Mouse (Mus musculus) spleen, adult 2 months (tissue): Measurements from ENCODE around the gene Gm10197. TPM values are rescaled to one million over a fixed set of nuclear protein-coding genes. Genes with fewer than 3 reads are reported as not detected.

Source experiments
- DNase-seq, 2 experiments: peaks; one replicate each; pipeline versions ENCODE4 v3.0.0 to v3.0.0-alpha.2; 2012 to 2021; ENCODE audit warnings: low spot score in 2 of 2, low read depth in 1 of 2
- H3K27ac ChIP-seq: fragments of 200-500 bp; 2 replicates; pipeline ENCODE4 v1.5.1; 2012; ENCODE audit warnings: low read length, inconsistent platforms; ENCODE audit not compliant: insufficient read depth
- H3K27me3 ChIP-seq: fragments of 200-500 bp; 2 replicates; pipeline ENCODE4 v1.6.1; 2012; ENCODE audit warnings: mild to moderate bottlenecking, moderate library complexity, low read length, inconsistent platforms; ENCODE audit not compliant: control insufficient read depth, insufficient read depth
- H3K36me3 ChIP-seq: fragments of 200-500 bp; 2 replicates; pipeline ENCODE4 v1.6.1; 2012; ENCODE audit warnings: mild to moderate bottlenecking, low read length, inconsistent platforms; ENCODE audit not compliant: control insufficient read depth, insufficient read depth
- H3K4me1 ChIP-seq: fragments of 200-500 bp; 2 replicates; pipeline ENCODE4 v1.6.1; 2011; ENCODE audit warnings: inconsistent platforms; ENCODE audit not compliant: control insufficient read depth, insufficient read depth, insufficient read length
- H3K4me3 ChIP-seq: fragments of 200-500 bp; 2 replicates; pipeline ENCODE4 v1.5.1; 2011; ENCODE audit warnings: mild to moderate bottlenecking, inconsistent platforms; ENCODE audit not compliant: insufficient read depth, insufficient read length; ENCODE audit errors: extremely low read depth
- CTCF ChIP-seq: fragments of 200-500 bp; IDR thresholded peaks from 2 replicates; pipeline ENCODE4 v1.5.1; 2011; ENCODE audit warnings: mild to moderate bottlenecking, inconsistent platforms; ENCODE audit not compliant: insufficient read depth, insufficient read length, insufficient replicate concordance; ENCODE audit errors: extremely low read depth
- POLR2A ChIP-seq: fragments of 200-500 bp; IDR thresholded peaks from 2 replicates; pipeline ENCODE4 v1.6.1; 2011; ENCODE audit warnings: low read depth, low read length, inconsistent platforms
- WGBS: fragments of 180-500 bp; shearing (Covaris S2); methylation state at CpG from one replicate; pipeline ENCODE4 v1.1.7; 2018; 5-methylcytosine and 5-hydroxymethylcytosine counted together
- polyA plus RNA-seq: library from polyadenylated mRNA; depleted of rRNA; stranded (reverse); fragments of >200 nt; gene quantifications from 2 replicates; pipeline ENCODE4 v1.2.3, GENCODE M21; 2012

Gene Gm10197
- polyA plus RNA-seq, 1 experiment: not detected

GRCm38 (mm10) chr19:53344062-53344461, 27.5 kb downstream of the Gm10197 start:
- Histone ChIP-seq H3K36me3 (peaks cover 4% of the 10 kb centered on the region; the same call in 1 of the 2 replicates), H3K27me3 (no peaks in the 10 kb centered on the region), H3K4me3 (no peak overlapping the region), H3K27ac (no peak overlapping the region), H3K4me1 (no peaks in the 10 kb centered on the region)
- WGBS: 96% methylated on average over 16 of the region's 16 CpGs
- TF ChIP-seq POLR2A (no peak), CTCF (no peak)
- DNase-seq: no peak

GRCm38 (mm10) chr19:53343174-53343881, 28.2 kb downstream of the Gm10197 start:
- 96% methylated on average over 13 of the region's 13 CpGs for WGBS
- H3K27me3 ChIP-seq: no peaks in the 10 kb centered on the region
- H3K36me3 ChIP-seq: peaks cover 4% of the 10 kb centered on the region; the same call in 1 of the 2 replicates
- H3K4me3 ChIP-seq: no peak overlapping the region
- H3K4me1 ChIP-seq: no peaks in the 10 kb centered on the region
- no peak for TF ChIP-seq POLR2A
- no peak for TF ChIP-seq CTCF
- H3K27ac ChIP-seq: no peak overlapping the region
- DNase-seq: no peak

- no peak overlapping the region for H3K4me3 ChIP-seq
- no peak for DNase-seq
- H3K36me3 ChIP-seq: no peaks in the 10 kb centered on the region
- WGBS: 40% methylated on average over 6 of the region's 6 CpGs
- no peak for TF ChIP-seq POLR2A
- no peak for TF ChIP-seq CTCF
- H3K27me3 ChIP-seq: no peaks in the 10 kb centered on the region
- H3K27ac ChIP-seq: no peak overlapping the region
- H3K4me1 ChIP-seq: no peaks in the 10 kb centered on the region
Observed at GRCm38 (mm10) chr19:53340423-53340822, 31.1 kb downstream of the Gm10197 start.

- TF ChIP-seq CTCF: no peak
- TF ChIP-seq POLR2A: no peak
- Histone ChIP-seq H3K4me1 (0 out of 2 replicates have a peak, but pooled peaks cover 1% of the 10 kb centered on the region), H3K4me3 (no peak overlapping the region), H3K27ac (no peak overlapping the region), H3K36me3 (no peaks in the 10 kb centered on the region; the same call in 1 of the 2 replicates), H3K27me3 (no peaks in the 10 kb centered on the region)
- WGBS: 94% methylated on average over 9 of the region's 9 CpGs
- no peak for DNase-seq
Observed at GRCm38 (mm10) chr19:53335241-53335640, 36.3 kb downstream of the Gm10197 start.

- WGBS: 78% methylated on average over 6 of the region's 6 CpGs
- Histone ChIP-seq H3K4me3 (no peak overlapping the region), H3K4me1 (peaks cover 6% of the 10 kb centered on the region), H3K36me3 (no peaks in the 10 kb centered on the region; the same call in 1 of the 2 replicates), H3K27me3 (no peaks in the 10 kb centered on the region), H3K27ac (no peak overlapping the region)
- no peak for DNase-seq
- TF ChIP-seq CTCF (no peak), POLR2A (no peak)
Observed at GRCm38 (mm10) chr19:53333730-53334129, 37.8 kb downstream of the Gm10197 start.

GRCm38 (mm10) chr19:53331882-53332500, 39.6 kb downstream of the Gm10197 start:
- Histone ChIP-seq H3K27me3 (no peaks in the 10 kb centered on the region), H3K27ac (no peak overlapping the region), H3K4me1 (peaks cover 6% of the 10 kb centered on the region), H3K36me3 (no peaks in the 10 kb centered on the region; the same call in 1 of the 2 replicates), H3K4me3 (no peak overlapping the region)
- 90% methylated on average over 21 of the region's 21 CpGs for WGBS
- DNase-seq: no peak
- no peak for TF ChIP-seq CTCF
- no peak for TF ChIP-seq POLR2A

- H3K4me1 ChIP-seq: peaks cover 6% of the 10 kb centered on the region
- under 1% methylated on average over 29 of the region's 29 CpGs for WGBS
- TF ChIP-seq POLR2A (no peak), CTCF (no peak)
- no peak overlapping the region for H3K27ac ChIP-seq
- H3K4me3 ChIP-seq: peak overlapping the region; percentile 79
- H3K27me3 ChIP-seq: no peaks in the 10 kb centered on the region
- peak in 1 of 2 experiments; percentile 52 for DNase-seq
- H3K36me3 ChIP-seq: no peaks in the 10 kb centered on the region; the same call in 1 of the 2 replicates
Observed at GRCm38 (mm10) chr19:53329992-53330381, 41.6 kb downstream of the Gm10197 start.
